Comparison of ENCODE assay signal across 9 mouse cellular contexts in the genomic region with DNA sequence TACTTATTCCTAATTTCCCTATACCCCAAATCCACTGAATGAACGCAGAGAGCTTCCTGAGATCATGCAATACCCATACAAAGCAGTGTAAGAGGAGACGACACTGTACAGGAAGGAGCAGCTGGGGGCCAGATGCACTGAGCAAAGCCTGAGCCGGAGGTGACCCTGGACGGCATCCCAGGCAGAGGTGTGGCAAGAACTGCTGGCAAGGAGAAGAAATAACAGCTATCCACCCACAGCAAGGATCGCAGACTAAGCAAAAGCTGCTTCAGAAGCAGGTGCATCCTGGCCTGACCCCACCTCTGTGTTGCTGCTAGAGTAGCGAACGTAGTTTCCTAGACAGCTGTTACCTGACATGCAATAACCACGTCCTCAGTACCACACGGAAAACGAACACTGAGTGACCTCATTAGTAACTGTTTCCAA. TPM values are rescaled to one million over a fixed set of nuclear protein-coding genes. Genes with fewer than 3 reads are reported as not detected.
DNase-seq lines count a peak whose midpoint lies in the region; ATAC-seq and TF ChIP-seq lines count a peak whose summit lies in the region.
"Had no signal": no experiment of that assay in that cellular context is flagged by ENCODE, and none has a peak within 500 bp of the region (broad histone marks: within the 10 kb centered on the region; RNA-seq: fewer than 3 reads in every experiment).

No protein-coding gene starts in this region.

- TF ChIP-seq POLR2A in small intestine, adult 2 months (IDR thresholded peaks at IDR 0.05; ENCODE audit: low read depth, low read length) = no peak

- WGBS in intestine, embryonic 15.5 days = 60% methylated on average over 10 of the region's 10 CpGs
- 60% methylated on average over 10 of the region's 10 CpGs for WGBS in intestine, embryonic 16.5 days
- WGBS in small intestine, adult 2 months = 19% methylated on average over 10 of the region's 10 CpGs

- no peaks in the 10 kb centered on the region for H3K4me1 ChIP-seq in intestine, embryonic 15.5 days (replicated peaks)
- peaks cover 8% of the 10 kb centered on the region for H3K4me1 ChIP-seq in intestine, embryonic 16.5 days (ENCODE audit: control insufficient read depth, insufficient read depth, low read length)
- H3K4me1 ChIP-seq in small intestine, adult 2 months (ENCODE audit: control insufficient read depth, insufficient read depth, insufficient read length, low read length) = peaks cover 6% of the 10 kb centered on the region; the same call in 1 of the 2 replicates

- no peak overlapping the region for H3K9ac ChIP-seq in intestine, embryonic 15.5 days
- no peak overlapping the region for H3K9ac ChIP-seq in intestine, embryonic 16.5 days (ENCODE audit: low read depth, low read length)

- ATAC-seq in intestine, embryonic 15.5 days = peak; percentile 41; the same call in 1 of the 2 replicates
- no peak for ATAC-seq in intestine, embryonic 16.5 days
- peak; percentile 75 to 84 for ATAC-seq in hematopoietic stem cell, adult 5-6 weeks (replicated peaks in 1 of 2; ENCODE audit: insufficient read depth in 1 of 2, low FRiP score in 2 of 2, low TSS enrichment in 1 of 2, low read depth in 1 of 2, poor library complexity in 2 of 2, severe bottlenecking in 2 of 2)

- no peaks in the 10 kb centered on the region for H3K9me3 ChIP-seq in intestine, embryonic 15.5 days
- 0 out of 2 replicates have a peak, but pooled peaks cover 3% of the 10 kb centered on the region for H3K9me3 ChIP-seq in intestine, embryonic 16.5 days (ENCODE audit: control insufficient read depth, low read length)

- no peak overlapping the region for H3K4me3 ChIP-seq in intestine, embryonic 15.5 days (replicated peaks)
- H3K4me3 ChIP-seq in intestine, embryonic 16.5 days (ENCODE audit: low read length) = no peak overlapping the region
- H3K4me3 ChIP-seq in small intestine, adult 2 months (ENCODE audit: low read depth, low read length) = no peak overlapping the region
- H3K4me3 ChIP-seq: erythroblast, embryonic 14.5 days had no signal

- no peaks in the 10 kb centered on the region for H3K27me3 ChIP-seq in intestine, embryonic 15.5 days (replicated peaks)
- no peaks in the 10 kb centered on the region for H3K27me3 ChIP-seq in intestine, embryonic 16.5 days (replicated peaks; ENCODE audit: control insufficient read depth, insufficient read depth, low read length)
- no peaks in the 10 kb centered on the region for H3K27me3 ChIP-seq in small intestine, adult 2 months (ENCODE audit: control insufficient read depth, insufficient read depth, low read length)

- TF ChIP-seq CTCF in small intestine, adult 2 months (IDR thresholded peaks at IDR 0.05; ENCODE audit: extremely low read depth, insufficient read length, insufficient replicate concordance, low read depth, low read length) = no peak

- peak; percentile 35 for DNase-seq in brain, adult 2 months (ENCODE audit: low read depth, low spot score)
- no peak for DNase-seq in spleen, postnatal 36 days (ENCODE audit: low spot score in 2 of 2)
- no peak for DNase-seq in cerebellum, adult 9-10 months
- no peak for DNase-seq in c-Kit-positive CD71-positive TER-119-positive erythroid progenitor cells, embryonic 14.5 days (ENCODE audit: low spot score)

- peaks cover 3% of the 10 kb centered on the region for H3K36me3 ChIP-seq in intestine, embryonic 15.5 days
- no peaks in the 10 kb centered on the region for H3K36me3 ChIP-seq in intestine, embryonic 16.5 days (ENCODE audit: control insufficient read depth, insufficient read depth, low read length)
- peaks cover 15% of the 10 kb centered on the region for H3K36me3 ChIP-seq in small intestine, adult 2 months (ENCODE audit: control insufficient read depth, insufficient read depth, low read length)

- no peak overlapping the region for H3K27ac ChIP-seq in intestine, embryonic 15.5 days
- H3K27ac ChIP-seq in intestine, embryonic 16.5 days (ENCODE audit: low read length) = no peak overlapping the region
- H3K27ac ChIP-seq in small intestine, adult 2 months (ENCODE audit: insufficient read depth, low read depth, low read length) = peak overlapping the region; percentile 10; the same call in 1 of the 2 replicates

- H3K4me2 ChIP-seq in intestine, embryonic 15.5 days (replicated peaks) = no peak overlapping the region
- no peak overlapping the region for H3K4me2 ChIP-seq in intestine, embryonic 16.5 days (ENCODE audit: low read depth, low read length)

RNA-seq across cellular contexts. Expression of a gene that starts 39.1 kb away (rescaled TPM):
- 183 and 191 TPM in 2 replicates for polyA plus RNA-seq in intestine, embryonic 15.5 days (2015; fragmentation: Nextera tagmentation; extraction: Ambion mirVana)
- 232 and 245 TPM in 2 replicates for polyA plus RNA-seq in intestine, embryonic 16.5 days (2015; fragmentation: Nextera tagmentation; extraction: Ambion mirVana)
- total RNA-seq in hematopoietic stem cell, adult 5-6 weeks (2017) = 8.6 and 9.1 TPM in 2 replicates
- 59.5 and 146 TPM in 2 replicates for polyA plus RNA-seq in small intestine, adult 2 months (2012; rRNA removed)

RNA-seq across cellular contexts. Expression of a gene that starts 39.4 kb away (rescaled TPM):
- 8.9 and 9.9 TPM in 2 replicates for polyA plus RNA-seq in intestine, embryonic 15.5 days (2015; fragmentation: Nextera tagmentation; extraction: Ambion mirVana)
- polyA plus RNA-seq in intestine, embryonic 16.5 days (2015; fragmentation: Nextera tagmentation; extraction: Ambion mirVana) = 10.6 and 11.0 TPM in 2 replicates
- total RNA-seq in hematopoietic stem cell, adult 5-6 weeks (2017) = 9.2 and 9.7 TPM in 2 replicates
- 6.5 and 9.3 TPM in 2 replicates for polyA plus RNA-seq in small intestine, adult 2 months (2012; rRNA removed)

RNA-seq across cellular contexts. Expression of a gene that starts 54.9 kb away (rescaled TPM):
- polyA plus RNA-seq in intestine, embryonic 15.5 days (2015; fragmentation: Nextera tagmentation; extraction: Ambion mirVana) = 19.8 and 21.7 TPM in 2 replicates
- 5.6 and 7.9 TPM in 2 replicates for polyA plus RNA-seq in intestine, embryonic 16.5 days (2015; fragmentation: Nextera tagmentation; extraction: Ambion mirVana)
- 25.8 and 34.7 TPM in 2 replicates for total RNA-seq in hematopoietic stem cell, adult 5-6 weeks (2017)
- 12.2 and 22.8 TPM in 2 replicates for polyA plus RNA-seq in small intestine, adult 2 months (2012; rRNA removed)
